Mouse (Mus musculus) Muller cell, postnatal 12 days (primary cell): ENCODE results near the gene Cmtm4.
A peak's percentile ranks its signal among the peaks of the same experiment; 100 is the strongest.
"Not testable (repeated sequence)": the region's sequence is repeated elsewhere in the genome, so short reads cannot be mapped to it uniquely, and the experiment has no call there.

ENCODE experiments used
- DNase-seq: peaks from one replicate; pipeline ENCODE4 v3.0.0-alpha.2; 2015; ENCODE audit errors: inconsistent ontology term

The Cmtm4 gene

GRCm38 (mm10) chr8:104339229-104339982 lies 56.2 kb downstream of the Cmtm4 start, which contains the start of gene Cmtm3:
TSS of gene Cmtm3 (plus strand) at chr8:104339410.
- DNase-seq: peak; percentile 24

- no peak for DNase-seq
Measured at GRCm38 (mm10) chr8:104337890-104338289, 57.7 kb downstream of the Cmtm4 start.

GRCm38 (mm10) chr8:104336806-104337205 lies 58.8 kb downstream of the Cmtm4 start:
- DNase-seq: no peak

- no peak for DNase-seq
Measured at GRCm38 (mm10) chr8:104334196-104334595, 61.4 kb downstream of the Cmtm4 start.

- no peak for DNase-seq
Measured at GRCm38 (mm10) chr8:104333786-104334185, 61.8 kb downstream of the Cmtm4 start.

GRCm38 (mm10) chr8:104332665-104333631 lies 62.7 kb downstream of the Cmtm4 start:
- DNase-seq: no peak

- DNase-seq: not testable (repeated sequence)
Measured at GRCm38 (mm10) chr8:104321930-104322329, 73.7 kb downstream of the Cmtm4 start, which contains the start of gene Cmtm2b. TSS of gene Cmtm2b (plus strand) at chr8:104322230.

GRCm38 (mm10) chr8:104321267-104321666 lies 74.3 kb downstream of the Cmtm4 start, which contains the start of gene Gm11020:
TSS of gene Gm11020 (plus strand) at chr8:104321567.
- DNase-seq: not testable (repeated sequence)

- DNase-seq: no peak
Measured at GRCm38 (mm10) chr8:104313311-104313710, 82.3 kb downstream of the Cmtm4 start.

GRCm38 (mm10) chr8:104312023-104312422 lies 83.6 kb downstream of the Cmtm4 start:
- DNase-seq: not testable (repeated sequence)

GRCm38 (mm10) chr8:104309441-104310155 lies 86.0 kb downstream of the Cmtm4 start, which contains the start of the genes Gm45711 and Cmtm1:
TSS of gene Gm45711 (minus strand) at chr8:104310081.
TSS of gene Cmtm1 (minus strand) at chr8:104310145.
- not testable (repeated sequence) for DNase-seq

GRCm38 (mm10) chr8:104308341-104308740 lies 87.3 kb downstream of the Cmtm4 start:
- not testable (repeated sequence) for DNase-seq

- DNase-seq: no peak
Measured at GRCm38 (mm10) chr8:104304962-104305361, 90.6 kb downstream of the Cmtm4 start.

- not testable (repeated sequence) for DNase-seq
Measured at GRCm38 (mm10) chr8:104302536-104302935, 93.1 kb downstream of the Cmtm4 start.

- peak; percentile 84 for DNase-seq
Measured at GRCm38 (mm10) chr8:104301577-104301976, 94.0 kb downstream of the Cmtm4 start.
